Mouse (Mus musculus): ENCODE data around the gene Cabp4. TPM values are rescaled to one million over a fixed set of nuclear protein-coding genes. Genes with fewer than 3 reads are reported as not detected.

Cabp4 gene
- total RNA-seq, 1 experiment from 2014 or later, result not detected

GRCm38 (mm10) chr19:4169378-4169784, 25.5 kb upstream of the Cabp4 start:
- ATAC-seq (replicated peaks; ENCODE audit: insufficient number of reproducible peaks, low FRiP score, low TSS enrichment, poor library complexity, severe bottlenecking), result peak; percentile 88

GRCm38 (mm10) chr19:4166678-4167476, 23.0 kb upstream of the Cabp4 start:
- ATAC-seq (replicated peaks; ENCODE audit: insufficient number of reproducible peaks, low FRiP score, low TSS enrichment, poor library complexity, severe bottlenecking), result no peak

- ATAC-seq (replicated peaks; ENCODE audit: insufficient number of reproducible peaks, low FRiP score, low TSS enrichment, poor library complexity, severe bottlenecking), result no peak
Measured at GRCm38 (mm10) chr19:4164721-4165120, 20.9 kb upstream of the Cabp4 start.

DNA sequence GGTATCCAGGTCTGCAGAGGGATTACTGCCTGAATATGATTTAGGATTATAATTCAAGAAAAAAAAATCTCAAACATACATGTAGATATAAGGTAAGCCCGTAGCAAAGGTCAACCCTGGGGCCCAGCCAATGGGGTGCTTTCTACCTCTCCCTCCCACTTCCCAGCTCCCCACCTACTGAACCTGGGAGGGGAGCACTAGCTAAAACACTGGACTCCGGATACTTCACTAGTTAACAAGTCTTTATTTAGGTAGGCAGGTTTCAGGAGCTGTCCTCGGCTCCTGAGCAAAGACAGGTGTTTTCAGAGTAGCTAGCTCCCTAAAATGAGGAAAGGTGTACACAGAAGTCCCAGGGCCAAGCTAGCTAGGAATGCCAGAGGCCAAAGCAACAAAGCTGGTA, 20.3 kb upstream of the Cabp4 start:
- ATAC-seq (replicated peaks; ENCODE audit: insufficient number of reproducible peaks, low FRiP score, low TSS enrichment, poor library complexity, severe bottlenecking), result no peak

DNA sequence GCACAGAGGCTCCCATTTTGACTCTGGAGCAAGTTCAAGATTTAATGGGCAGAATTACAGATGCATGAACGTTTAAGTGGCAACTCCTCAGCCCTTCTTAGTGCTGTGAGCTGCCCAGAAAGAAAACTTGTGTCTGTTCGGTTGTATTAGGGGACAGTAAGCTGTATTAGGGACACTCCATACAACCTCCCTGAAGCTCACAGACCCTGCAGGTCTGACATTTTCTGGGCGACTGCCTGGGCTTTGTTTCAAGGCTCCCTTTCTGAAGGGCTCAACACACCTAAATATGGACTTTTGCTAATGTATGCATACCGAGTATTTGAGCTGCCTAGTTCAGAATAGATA, 19.7 kb upstream of the Cabp4 start:
- no peak for ATAC-seq (replicated peaks; ENCODE audit: insufficient number of reproducible peaks, low FRiP score, low TSS enrichment, poor library complexity, severe bottlenecking)

DNA sequence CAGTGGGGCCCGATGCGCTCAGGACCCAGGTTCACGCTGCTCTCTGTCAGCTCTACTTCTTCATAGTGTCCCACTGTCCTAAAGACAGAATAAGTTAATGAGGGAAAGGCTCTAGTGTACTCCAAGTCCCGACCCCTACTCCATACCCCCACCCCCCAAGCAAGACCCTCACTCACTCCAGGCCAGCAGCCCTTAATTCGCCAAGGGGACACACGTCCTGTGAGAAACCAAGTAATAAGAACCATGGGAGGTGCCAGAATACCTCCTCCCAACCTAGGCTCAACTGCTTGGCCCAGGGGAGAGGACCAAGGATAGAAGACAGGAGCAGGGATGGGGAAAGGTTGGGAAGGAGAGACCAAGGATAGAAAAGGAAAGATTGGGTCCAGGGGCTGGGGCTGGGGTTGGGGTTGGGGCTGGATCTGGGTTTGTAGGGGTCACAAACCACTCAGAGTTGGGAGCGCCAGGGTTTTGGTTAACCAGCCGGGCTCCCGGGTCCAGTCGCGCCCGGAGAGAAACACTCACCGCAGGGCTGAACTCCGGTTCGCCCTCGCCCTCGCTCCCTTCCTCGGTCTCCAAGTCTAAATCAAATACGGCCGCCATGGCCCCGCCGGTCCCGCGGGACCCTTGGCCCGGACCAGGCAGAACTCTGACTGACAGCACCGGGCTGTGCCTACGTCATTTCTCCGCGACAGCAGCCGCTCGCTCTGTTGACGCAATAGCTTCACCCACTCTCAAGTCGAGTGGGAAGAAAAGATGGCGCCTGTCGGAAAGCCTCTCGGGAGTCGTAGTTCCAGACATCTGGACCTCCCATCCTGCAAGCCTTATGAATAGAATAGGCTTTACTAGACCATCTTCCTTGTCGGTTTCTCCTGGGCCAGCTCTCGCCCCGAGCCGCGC, 19.1 kb upstream of the Cabp4 start, which contains the start of gene Rps6kb2:
Gene Rps6kb2 (minus strand): TSS at position 709 of the 897 bp plus-strand sequence.
- ATAC-seq (replicated peaks; ENCODE audit: insufficient number of reproducible peaks, low FRiP score, low TSS enrichment, poor library complexity, severe bottlenecking), result peak; percentile 94

DNA sequence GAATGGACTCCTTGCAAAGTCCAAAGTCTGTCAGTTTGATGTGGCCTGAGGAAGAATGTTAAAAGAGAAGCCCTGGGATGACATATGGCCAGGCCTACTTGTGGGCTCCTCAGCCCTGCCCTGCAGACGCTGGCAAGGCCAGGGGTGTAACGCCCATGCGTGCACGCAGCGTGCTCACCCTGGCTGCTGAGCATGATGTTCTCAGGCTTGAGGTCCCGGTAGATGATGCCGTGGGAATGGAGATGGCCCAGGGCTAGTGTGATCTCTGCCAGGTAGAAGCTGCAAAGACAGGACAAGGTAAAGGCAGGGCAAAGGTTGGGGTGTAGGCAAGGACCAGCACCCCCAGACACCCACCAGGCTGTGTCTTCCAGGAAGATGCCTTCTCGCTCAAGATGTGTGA, 15.2 kb upstream of the Cabp4 start:
- ATAC-seq (replicated peaks; ENCODE audit: insufficient number of reproducible peaks, low FRiP score, low TSS enrichment, poor library complexity, severe bottlenecking), result no peak

DNA sequence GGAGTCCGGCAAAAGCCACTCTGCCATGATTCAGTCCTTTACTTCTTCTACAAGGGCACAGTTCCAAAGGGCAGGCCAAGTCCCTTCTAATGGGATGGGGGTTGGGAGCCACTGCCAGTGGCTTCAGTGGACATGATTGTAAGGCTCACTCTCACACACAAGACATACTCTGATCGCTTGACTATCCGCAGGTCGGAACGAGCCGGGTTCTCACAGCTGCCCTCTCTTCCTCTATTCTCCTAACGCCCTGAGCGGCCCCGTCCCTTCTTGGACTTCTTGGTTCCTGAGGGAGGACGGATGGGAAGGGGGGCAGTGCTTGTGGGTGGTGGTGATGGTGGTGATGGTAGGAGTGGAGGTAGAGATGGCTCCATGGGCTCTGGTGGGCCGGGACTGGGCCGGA, 12.9 kb upstream of the Cabp4 start:
- no peak for ATAC-seq (replicated peaks; ENCODE audit: insufficient number of reproducible peaks, low FRiP score, low TSS enrichment, poor library complexity, severe bottlenecking)

DNA sequence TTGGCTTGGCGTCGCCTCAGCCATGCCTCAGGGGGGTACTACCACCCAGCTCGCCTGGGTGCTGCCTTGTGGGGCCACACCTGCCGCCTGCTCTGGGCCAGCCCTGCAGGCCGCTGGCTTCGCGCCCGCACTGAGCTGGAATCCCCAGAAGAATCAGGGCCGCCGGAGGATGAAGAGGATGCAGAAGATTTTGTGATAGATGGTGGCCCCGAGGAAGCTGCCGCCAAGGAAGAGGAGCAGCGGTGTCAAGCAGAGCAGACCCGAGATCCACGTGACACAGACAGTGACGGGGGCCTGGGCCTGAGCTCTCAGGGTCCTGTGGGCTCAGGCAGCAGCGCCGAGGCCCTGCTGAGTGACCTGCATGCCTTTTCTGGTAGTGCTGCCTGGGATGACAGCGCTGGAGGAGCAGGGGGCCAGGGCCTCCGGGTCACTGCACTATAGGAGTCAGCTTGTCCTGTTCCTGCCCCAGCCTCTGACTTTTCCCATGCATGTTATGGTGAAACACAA, 12.3 kb upstream of the Cabp4 start:
- ATAC-seq (replicated peaks; ENCODE audit: insufficient number of reproducible peaks, low FRiP score, low TSS enrichment, poor library complexity, severe bottlenecking), result no peak

GRCm38 (mm10) chr19:4155223-4156072, 11.6 kb upstream of the Cabp4 start:
- ATAC-seq (replicated peaks; ENCODE audit: insufficient number of reproducible peaks, low FRiP score, low TSS enrichment, poor library complexity, severe bottlenecking), result no peak

- no peak for ATAC-seq (replicated peaks; ENCODE audit: insufficient number of reproducible peaks, low FRiP score, low TSS enrichment, poor library complexity, severe bottlenecking)
Measured at GRCm38 (mm10) chr19:4154437-4155222, 10.8 kb upstream of the Cabp4 start.

GRCm38 (mm10) chr19:4153232-4153654, 9.4 kb upstream of the Cabp4 start, which contains the start of gene Ptprcap:
Gene Ptprcap (plus strand): TSS chr19:4153604.
- no peak for ATAC-seq (replicated peaks; ENCODE audit: insufficient number of reproducible peaks, low FRiP score, low TSS enrichment, poor library complexity, severe bottlenecking)

GRCm38 (mm10) chr19:4152445-4153231, 8.8 kb upstream of the Cabp4 start:
- no peak for ATAC-seq (replicated peaks; ENCODE audit: insufficient number of reproducible peaks, low FRiP score, low TSS enrichment, poor library complexity, severe bottlenecking)

DNA sequence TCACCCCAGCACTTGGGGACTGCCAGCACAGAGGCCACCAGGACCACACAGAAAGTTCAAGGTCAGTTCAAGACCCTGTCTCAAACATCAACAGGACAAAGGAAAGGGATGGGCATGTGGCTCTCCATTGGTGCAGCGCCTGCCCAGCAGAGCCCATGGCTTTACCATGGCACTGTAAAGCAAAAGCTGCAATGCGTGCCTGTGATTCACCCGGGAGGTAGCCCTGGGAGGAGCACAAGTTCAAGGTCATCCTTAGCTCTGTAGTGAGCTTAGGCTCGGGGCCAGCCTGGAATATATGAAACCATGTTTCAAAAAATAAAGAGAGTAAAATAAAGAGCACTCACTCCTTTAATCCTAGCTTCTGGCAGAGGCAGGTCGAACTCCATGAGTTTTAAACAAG, 8.1 kb upstream of the Cabp4 start:
- ATAC-seq (replicated peaks; ENCODE audit: insufficient number of reproducible peaks, low FRiP score, low TSS enrichment, poor library complexity, severe bottlenecking), result no peak

DNA sequence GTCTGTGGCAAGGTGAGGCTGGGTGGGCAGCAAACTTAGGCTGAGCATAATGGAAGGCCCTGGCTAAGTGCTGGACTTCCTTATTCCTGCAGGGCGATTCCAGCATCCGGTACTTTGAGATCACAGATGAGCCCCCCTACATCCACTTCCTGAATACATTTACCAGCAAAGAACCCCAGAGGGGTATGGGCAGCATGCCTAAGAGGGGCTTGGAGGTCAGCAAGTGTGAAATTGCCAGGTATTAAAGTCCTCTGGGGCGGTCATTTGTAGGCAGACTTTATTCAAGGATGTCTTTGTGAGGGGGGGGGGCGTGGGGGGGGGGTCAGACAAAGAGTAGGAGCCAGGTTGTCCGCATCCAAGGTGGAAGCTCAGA, 7.6 kb upstream of the Cabp4 start:
- ATAC-seq (replicated peaks; ENCODE audit: insufficient number of reproducible peaks, low FRiP score, low TSS enrichment, poor library complexity, severe bottlenecking), result no peak

DNA sequence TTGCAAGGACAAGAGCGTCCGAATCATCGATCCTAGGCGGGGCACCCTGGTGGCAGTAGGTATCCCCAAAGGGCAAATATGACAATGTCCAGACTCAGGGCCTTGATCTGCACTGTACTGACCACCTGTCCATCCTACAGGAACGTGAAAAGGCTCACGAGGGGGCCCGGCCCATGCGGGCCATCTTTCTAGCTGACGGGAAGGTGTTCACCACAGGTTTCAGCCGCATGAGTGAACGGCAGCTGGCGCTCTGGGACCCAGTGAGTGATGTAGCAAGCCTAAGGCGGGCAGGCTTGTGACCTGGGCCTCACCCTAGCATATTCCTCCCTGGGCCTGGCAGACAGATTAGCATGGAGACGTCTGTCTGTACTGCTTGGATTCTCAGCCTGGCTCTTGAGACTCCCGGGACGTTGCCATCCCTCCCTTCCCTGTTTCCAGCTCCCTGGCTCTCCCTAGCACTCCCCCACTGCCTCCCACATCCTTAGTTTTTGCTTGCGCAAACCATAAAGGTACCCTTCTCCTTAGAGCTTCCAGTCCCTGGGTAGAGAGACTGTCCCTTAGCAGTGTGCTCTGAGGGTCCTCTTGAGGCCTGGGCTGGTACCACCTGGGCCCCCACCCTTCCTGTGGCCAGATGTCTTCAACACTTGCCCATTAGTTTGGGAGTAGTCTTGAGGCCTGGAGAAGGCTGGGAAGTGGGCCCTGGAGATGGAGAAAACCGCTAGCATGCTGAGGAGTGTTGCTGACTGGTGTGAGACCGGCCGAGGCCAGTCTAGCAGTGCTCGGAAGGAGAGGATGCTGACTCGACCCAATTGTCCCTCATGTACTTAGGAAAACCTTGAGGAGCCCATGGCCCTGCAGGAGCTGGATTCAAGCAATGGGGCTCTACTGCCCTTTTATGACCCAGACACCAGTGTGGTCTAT, 7.0 kb upstream of the Cabp4 start:
- ATAC-seq (replicated peaks; ENCODE audit: insufficient number of reproducible peaks, low FRiP score, low TSS enrichment, poor library complexity, severe bottlenecking), result no peak
